Mouse (Mus musculus) Patski (cell line): ENCODE measurements at regions not wholly inside any gene's neighbourhood (a gene's known extent, or its start where the extent isn't known, plus 50 kb on each side); places are given as distances from the start of the nearest gene placed in this dataset.

Experiments
- ATAC-seq: fragments of 100-300 bp; one replicate; pipeline ENCODE4 v1.8.0; 2021
- CTCF ChIA-PET: fragments of 350-600 bp; sonication (Branson Sonifier 250); formaldehyde crosslinking; loops from one replicate; lab custom pipeline; 2022; ENCODE audit warnings: inconsistent platforms; lab: Charles Lee
- POLR2A ChIA-PET: fragments of 350-600 bp; sonication (Branson Sonifier 250); formaldehyde crosslinking; loops from one replicate; lab custom pipeline; 2022; ENCODE audit warnings: antibody characterized with exemption, inconsistent platforms; lab: Charles Lee
- DNase-seq: peaks from one replicate; pipeline ENCODE4 v3.0.0-alpha.2; 2011; ENCODE audit warnings: low read depth, low spot score
- H3K27me3 ChIP-seq: fragments of 371-371 bp; one replicate; pipeline ENCODE4 v1.5.1; 2021
- CTCF ChIP-seq: fragments of 100-300 bp; IDR thresholded peaks from one replicate; pipeline ENCODE4 v1.5.1; 2021
- in situ Hi-C: fragments of 300-500 bp; cut with MboI; formaldehyde crosslinking; loops from 3 replicates; pipeline ENCODE4 v1.11.1; 2018; ENCODE audit warnings: low pct_unique_long_range_greater_than_20kb, mixed read lengths

DNA sequence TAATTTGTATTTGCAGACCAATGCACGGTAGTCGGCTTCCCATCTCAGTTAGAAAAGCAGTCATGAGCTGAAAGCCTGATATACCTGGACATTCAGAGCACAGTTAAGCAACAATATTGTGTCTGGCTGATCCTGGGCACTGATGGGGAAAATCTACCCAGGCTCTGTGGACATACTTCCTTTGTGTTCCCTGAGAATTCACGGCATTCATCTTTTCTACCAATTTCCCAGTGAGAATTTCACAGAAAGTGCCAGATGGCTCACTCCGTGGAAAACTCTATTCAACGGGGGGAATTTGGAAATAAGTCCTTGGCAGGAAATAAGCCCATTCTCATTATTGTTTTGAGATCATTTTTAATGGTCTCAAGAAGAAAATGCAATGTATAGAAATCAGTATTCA is 484.6 kb upstream of the Chrm3 start:
- TF ChIP-seq CTCF: no peak
- ATAC-seq (no peak), DNase-seq (no peak)
- CTCF ChIA-PET: no interaction called here
- H3K27me3 ChIP-seq: no peaks in the 10 kb centered on the region
- in situ Hi-C loops: no loop called here
- POLR2A ChIA-PET: no interaction called here

DNA sequence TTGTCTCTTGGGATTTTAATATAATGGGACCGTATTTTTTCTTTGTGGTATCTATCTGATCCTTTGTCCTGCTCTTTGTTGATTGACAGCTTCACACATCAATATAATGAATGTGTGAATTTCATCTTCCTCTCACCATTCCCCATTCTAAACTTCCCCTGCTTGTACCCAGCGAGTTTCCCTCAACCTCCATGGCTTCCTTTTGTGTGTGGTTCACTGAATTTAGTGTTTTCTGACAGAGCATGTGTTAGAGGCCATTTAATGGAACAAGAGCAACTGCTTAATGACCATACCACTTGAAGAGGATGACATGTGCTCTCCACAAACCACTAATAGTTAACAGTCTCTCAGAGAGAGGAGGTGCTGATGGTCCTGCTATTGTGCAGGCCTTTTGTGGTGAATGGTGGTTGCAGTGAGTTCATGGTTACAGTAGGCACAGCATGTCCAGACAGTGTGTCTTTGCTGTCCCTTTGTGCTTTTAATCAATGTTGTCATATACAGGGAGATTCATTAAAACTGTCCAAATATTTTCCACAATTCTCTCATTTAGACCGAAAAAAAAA is 438.8 kb upstream of the Chrm3 start:
- ChIA-PET CTCF (no interaction called here), POLR2A (no interaction called here)
- ATAC-seq (no peak), DNase-seq (no peak)
- no peak for TF ChIP-seq CTCF
- H3K27me3 ChIP-seq: no peaks in the 10 kb centered on the region
- in situ Hi-C loops: no loop called here
